Mouse (Mus musculus): ENCODE results near the gene Prim2. TPM values are rescaled to one million over a fixed set of nuclear protein-coding genes. Genes with fewer than 3 reads are reported as not detected.
"Not testable (repeated sequence)": the region's sequence is repeated elsewhere in the genome, so short reads cannot be mapped to it uniquely, and the experiment has no call there.

Gene Prim2
- polyA plus RNA-seq, 1 experiment from 2014 or later, result 44.0 TPM

DNA sequence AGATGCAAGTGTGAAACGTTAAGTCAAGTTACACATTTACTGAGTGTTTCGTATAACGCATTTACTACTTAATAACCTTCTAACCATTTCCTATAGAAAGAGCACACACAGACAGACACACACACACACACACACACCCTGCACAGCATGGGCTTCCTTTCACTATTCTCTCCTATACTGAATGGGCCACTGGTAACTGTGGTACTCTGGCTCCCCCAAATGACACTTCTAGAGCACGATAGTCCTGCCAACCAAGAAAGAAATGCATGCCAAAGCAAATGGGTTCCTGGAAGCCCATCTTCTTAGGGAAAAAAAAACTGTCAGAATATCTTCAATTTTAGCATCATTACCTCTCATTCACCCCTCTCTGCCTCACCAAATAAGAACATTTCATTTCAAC lies 22.4 kb downstream of the Prim2 start:
- 87% methylated on average over 4 of the region's 4 CpGs for WGBS

DNA sequence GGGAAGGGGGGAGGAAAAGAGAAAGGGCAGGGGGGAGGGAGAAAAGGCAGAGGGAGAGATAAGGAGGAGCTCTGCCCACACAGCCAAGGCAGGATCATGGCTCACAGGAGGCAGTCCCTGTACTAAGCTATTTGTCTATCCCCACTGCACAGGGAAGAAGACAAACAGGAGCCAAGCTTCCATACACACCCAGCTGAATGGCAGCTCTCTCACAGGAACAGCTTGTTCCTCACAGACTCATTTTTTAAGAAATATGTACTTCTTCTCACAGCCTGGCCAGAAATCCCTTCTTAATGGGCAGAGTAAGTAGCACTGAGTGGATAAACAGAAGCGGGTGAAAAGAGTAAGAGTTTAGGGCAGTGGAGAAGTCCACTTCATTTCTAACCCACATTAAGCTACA lies 23.9 kb downstream of the Prim2 start:
- Histone ChIP-seq H3K4me1 (ENCODE audit: control insufficient read depth, insufficient read depth, low read length) (no peaks in the 10 kb centered on the region), H3K9me3 (ENCODE audit: control insufficient read depth, low read length) (no peaks in the 10 kb centered on the region), H3K4me3 (ENCODE audit: low read length) (no peak overlapping the region), H3K27me3 (ENCODE audit: control insufficient read depth, insufficient read depth, low read length) (no peaks in the 10 kb centered on the region), H3K9ac (ENCODE audit: low read depth, low read length) (no peak overlapping the region), H3K36me3 (ENCODE audit: control insufficient read depth, insufficient read depth, low read length) (peaks cover 23% of the 10 kb centered on the region; the same call in 1 of the 2 replicates), H3K4me2 (replicated peaks; ENCODE audit: low read depth, low read length) (no peak overlapping the region), H3K27ac (ENCODE audit: low read depth, low read length) (no peak overlapping the region)
- ATAC-seq (ENCODE audit: low FRiP score, low TSS enrichment), result no peak
- 88% methylated on average over 1 of the region's 1 CpGs for WGBS

More for the DNA sequence above, 22.4 kb downstream of the Prim2 start:
- Histone ChIP-seq H3K27me3 (ENCODE audit: control insufficient read depth, insufficient read depth, low read length) (no peaks in the 10 kb centered on the region), H3K4me2 (replicated peaks; ENCODE audit: low read depth, low read length) (no peak overlapping the region), H3K4me3 (ENCODE audit: low read length) (no peak overlapping the region), H3K9me3 (ENCODE audit: control insufficient read depth, low read length) (no peaks in the 10 kb centered on the region), H3K4me1 (ENCODE audit: control insufficient read depth, insufficient read depth, low read length) (no peaks in the 10 kb centered on the region), H3K9ac (ENCODE audit: low read depth, low read length) (no peak overlapping the region), H3K27ac (ENCODE audit: low read depth, low read length) (no peak overlapping the region), H3K36me3 (ENCODE audit: control insufficient read depth, insufficient read depth, low read length) (peaks cover 20% of the 10 kb centered on the region; the same call in 1 of the 2 replicates)
- ATAC-seq (ENCODE audit: low FRiP score, low TSS enrichment), result no peak

DNA sequence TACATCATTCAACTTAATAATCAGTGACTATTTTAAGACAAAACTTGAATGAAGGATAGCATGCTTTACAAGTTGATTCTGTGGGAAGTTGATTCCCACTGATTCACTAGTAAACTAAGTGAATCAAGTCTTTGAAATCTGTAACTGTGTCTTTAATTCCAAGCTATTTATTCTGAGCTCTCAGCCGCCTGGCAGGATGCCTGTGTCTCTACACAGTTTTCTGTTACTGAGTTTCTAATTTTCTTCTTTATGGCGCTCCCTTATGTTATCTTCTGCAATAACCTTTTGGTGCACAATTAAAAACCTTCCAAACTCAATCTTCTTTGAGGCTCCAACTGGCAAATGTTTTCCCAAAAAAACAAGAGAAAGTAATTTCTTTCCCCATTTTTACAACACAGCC lies 28.5 kb downstream of the Prim2 start:
- Histone ChIP-seq H3K36me3 (ENCODE audit: control insufficient read depth, insufficient read depth, low read length) (peaks cover 29% of the 10 kb centered on the region; the same call in 1 of the 2 replicates), H3K4me1 (ENCODE audit: control insufficient read depth, insufficient read depth, low read length) (no peaks in the 10 kb centered on the region), H3K27ac (ENCODE audit: low read depth, low read length) (no peak overlapping the region), H3K4me3 (ENCODE audit: low read length) (no peak overlapping the region), H3K27me3 (ENCODE audit: control insufficient read depth, insufficient read depth, low read length) (no peaks in the 10 kb centered on the region), H3K9ac (ENCODE audit: low read depth, low read length) (no peak overlapping the region), H3K9me3 (ENCODE audit: control insufficient read depth, low read length) (no peaks in the 10 kb centered on the region), H3K4me2 (replicated peaks; ENCODE audit: low read depth, low read length) (no peak overlapping the region)
- ATAC-seq (ENCODE audit: low FRiP score, low TSS enrichment), result no peak
- 88% methylated on average over 2 of the region's 2 CpGs for WGBS

DNA sequence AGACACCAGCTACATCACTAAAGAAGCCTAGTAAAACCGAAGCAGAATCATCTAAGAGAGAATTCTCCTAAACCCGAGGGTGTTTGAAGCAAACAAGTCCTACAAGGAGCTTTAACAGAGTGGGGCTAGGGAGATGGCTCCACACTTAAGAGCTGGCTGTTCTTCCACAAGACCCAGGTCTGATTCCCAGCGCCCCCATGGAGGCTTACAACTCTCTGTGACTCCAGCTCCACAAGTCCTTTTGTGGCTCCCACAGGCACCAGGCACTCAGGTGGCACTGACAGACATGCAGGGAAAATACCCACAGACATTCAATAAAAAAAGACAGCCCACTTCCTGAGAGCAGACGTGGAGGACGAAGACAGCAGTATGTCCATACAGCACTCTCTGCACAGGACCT lies 29.5 kb downstream of the Prim2 start:
- peaks cover 29% of the 10 kb centered on the region; the same call in 1 of the 2 replicates for H3K36me3 ChIP-seq (ENCODE audit: control insufficient read depth, insufficient read depth, low read length)
- ATAC-seq (ENCODE audit: low FRiP score, low TSS enrichment), result no peak
- H3K4me1 ChIP-seq (ENCODE audit: control insufficient read depth, insufficient read depth, low read length), result no peaks in the 10 kb centered on the region
- H3K4me3 ChIP-seq (ENCODE audit: low read length), result no peak overlapping the region
- no peaks in the 10 kb centered on the region for H3K27me3 ChIP-seq (ENCODE audit: control insufficient read depth, insufficient read depth, low read length)
- no peaks in the 10 kb centered on the region for H3K9me3 ChIP-seq (ENCODE audit: control insufficient read depth, low read length)
- no peak overlapping the region for H3K4me2 ChIP-seq (replicated peaks; ENCODE audit: low read depth, low read length)
- WGBS, result 95% methylated on average over 5 of the region's 5 CpGs
- no peak overlapping the region for H3K9ac ChIP-seq (ENCODE audit: low read depth, low read length)
- H3K27ac ChIP-seq (ENCODE audit: low read depth, low read length), result no peak overlapping the region

DNA sequence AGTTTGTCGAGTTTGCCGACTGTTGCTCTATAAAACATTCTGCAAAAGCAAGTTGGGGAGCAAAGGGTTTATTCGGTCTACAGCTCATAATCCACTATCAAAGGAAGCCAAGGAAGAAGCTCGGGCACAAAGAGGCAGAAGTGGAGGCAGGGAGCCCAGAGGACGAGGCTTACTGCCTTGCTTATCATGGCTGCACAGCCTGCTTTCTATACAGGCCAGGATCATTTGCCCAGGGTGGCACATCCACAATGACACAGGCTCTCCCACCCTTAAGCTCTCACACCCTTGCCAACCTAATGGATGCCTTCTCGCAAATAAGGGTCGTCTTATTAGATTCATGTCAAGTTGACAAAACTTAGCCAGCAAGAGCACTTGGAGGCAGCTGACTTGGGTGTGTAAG lies 30.4 kb downstream of the Prim2 start:
- 97% methylated on average over 7 of the region's 7 CpGs for WGBS
- no peak overlapping the region for H3K9ac ChIP-seq (ENCODE audit: low read depth, low read length)
- no peaks in the 10 kb centered on the region for H3K9me3 ChIP-seq (ENCODE audit: control insufficient read depth, low read length)
- H3K4me1 ChIP-seq (ENCODE audit: control insufficient read depth, insufficient read depth, low read length), result no peaks in the 10 kb centered on the region
- H3K27ac ChIP-seq (ENCODE audit: low read depth, low read length), result no peak overlapping the region
- no peak overlapping the region for H3K4me2 ChIP-seq (replicated peaks; ENCODE audit: low read depth, low read length)
- H3K27me3 ChIP-seq (ENCODE audit: control insufficient read depth, insufficient read depth, low read length), result no peaks in the 10 kb centered on the region
- no peak for ATAC-seq (ENCODE audit: low FRiP score, low TSS enrichment)
- no peak overlapping the region for H3K4me3 ChIP-seq (ENCODE audit: low read length)
- H3K36me3 ChIP-seq (ENCODE audit: control insufficient read depth, insufficient read depth, low read length), result peaks cover 28% of the 10 kb centered on the region; the same call in 1 of the 2 replicates

DNA sequence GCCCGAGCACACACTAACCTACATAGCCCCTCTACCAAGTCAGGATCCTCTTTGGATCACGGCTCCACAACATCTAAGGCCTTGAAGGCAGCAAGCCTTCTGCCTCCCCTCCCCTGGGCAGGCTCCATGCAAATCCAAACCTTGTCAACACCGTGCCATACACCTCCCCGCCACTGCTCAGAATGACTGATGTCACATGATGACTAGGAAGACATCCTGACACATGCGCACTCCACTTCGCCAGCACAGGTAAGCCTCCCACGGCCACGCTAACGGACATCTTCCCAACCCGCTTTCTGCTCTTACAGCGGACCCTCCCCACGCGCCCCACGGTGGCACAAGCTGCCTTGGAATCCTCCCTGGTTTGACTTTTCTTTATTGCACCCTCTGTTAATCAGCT lies 31.8 kb downstream of the Prim2 start:
- Histone ChIP-seq H3K9ac (ENCODE audit: low read depth, low read length) (no peak overlapping the region), H3K4me2 (replicated peaks; ENCODE audit: low read depth, low read length) (no peak overlapping the region), H3K27ac (ENCODE audit: low read depth, low read length) (no peak overlapping the region), H3K27me3 (ENCODE audit: control insufficient read depth, insufficient read depth, low read length) (no peaks in the 10 kb centered on the region), H3K9me3 (ENCODE audit: control insufficient read depth, low read length) (no peaks in the 10 kb centered on the region), H3K4me3 (ENCODE audit: low read length) (no peak overlapping the region), H3K36me3 (ENCODE audit: control insufficient read depth, insufficient read depth, low read length) (peaks cover 25% of the 10 kb centered on the region; the same call in 1 of the 2 replicates), H3K4me1 (ENCODE audit: control insufficient read depth, insufficient read depth, low read length) (no peaks in the 10 kb centered on the region)
- WGBS, result 95% methylated on average over 14 of the region's 14 CpGs
- no peak for ATAC-seq (ENCODE audit: low FRiP score, low TSS enrichment)

DNA sequence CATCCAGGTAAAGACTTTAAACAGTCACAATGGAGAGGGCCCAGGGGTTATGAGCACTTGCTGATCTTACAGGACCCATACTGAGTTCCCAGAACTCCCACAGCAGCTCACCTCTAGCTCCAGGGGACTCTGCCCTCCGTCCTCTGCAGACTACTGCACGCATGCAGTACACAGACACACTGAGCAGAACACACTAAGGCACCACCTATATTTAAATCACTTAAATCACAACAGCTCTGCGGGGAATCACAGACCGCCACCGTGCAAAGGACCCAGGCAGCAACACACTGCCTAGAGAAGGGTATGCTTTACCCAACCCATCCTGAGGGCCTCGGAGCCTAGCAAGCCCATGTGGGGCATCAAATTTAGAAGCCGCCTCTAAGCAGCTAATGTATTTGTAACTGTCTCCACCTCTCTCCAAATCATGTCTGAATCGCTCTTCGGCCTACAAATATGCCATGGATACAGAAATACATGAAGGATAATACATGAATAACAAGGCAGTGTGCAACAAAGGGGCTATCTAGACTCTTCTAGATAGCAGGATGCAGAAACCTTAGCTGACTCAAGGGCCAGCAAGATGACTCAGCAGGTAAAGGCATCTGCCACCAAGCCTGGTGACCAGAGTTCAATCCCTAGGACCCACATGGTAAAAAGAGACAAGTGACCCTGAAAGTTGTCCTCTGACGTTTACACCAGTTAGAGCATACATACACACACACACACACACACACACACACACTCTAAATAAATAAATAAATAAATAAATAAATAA lies 33.0 kb downstream of the Prim2 start:
- Histone ChIP-seq H3K9me3 (ENCODE audit: control insufficient read depth, low read length) (no peaks in the 10 kb centered on the region), H3K27ac (ENCODE audit: low read depth, low read length) (no peak overlapping the region), H3K36me3 (ENCODE audit: control insufficient read depth, insufficient read depth, low read length) (peaks cover 14% of the 10 kb centered on the region; the same call in 1 of the 2 replicates), H3K4me3 (ENCODE audit: low read length) (no peak overlapping the region), H3K4me1 (ENCODE audit: control insufficient read depth, insufficient read depth, low read length) (no peaks in the 10 kb centered on the region), H3K27me3 (ENCODE audit: control insufficient read depth, insufficient read depth, low read length) (no peaks in the 10 kb centered on the region), H3K9ac (ENCODE audit: low read depth, low read length) (no peak overlapping the region), H3K4me2 (replicated peaks; ENCODE audit: low read depth, low read length) (no peak overlapping the region)
- ATAC-seq (ENCODE audit: low FRiP score, low TSS enrichment), result no peak
- 92% methylated on average over 10 of the region's 10 CpGs for WGBS

DNA sequence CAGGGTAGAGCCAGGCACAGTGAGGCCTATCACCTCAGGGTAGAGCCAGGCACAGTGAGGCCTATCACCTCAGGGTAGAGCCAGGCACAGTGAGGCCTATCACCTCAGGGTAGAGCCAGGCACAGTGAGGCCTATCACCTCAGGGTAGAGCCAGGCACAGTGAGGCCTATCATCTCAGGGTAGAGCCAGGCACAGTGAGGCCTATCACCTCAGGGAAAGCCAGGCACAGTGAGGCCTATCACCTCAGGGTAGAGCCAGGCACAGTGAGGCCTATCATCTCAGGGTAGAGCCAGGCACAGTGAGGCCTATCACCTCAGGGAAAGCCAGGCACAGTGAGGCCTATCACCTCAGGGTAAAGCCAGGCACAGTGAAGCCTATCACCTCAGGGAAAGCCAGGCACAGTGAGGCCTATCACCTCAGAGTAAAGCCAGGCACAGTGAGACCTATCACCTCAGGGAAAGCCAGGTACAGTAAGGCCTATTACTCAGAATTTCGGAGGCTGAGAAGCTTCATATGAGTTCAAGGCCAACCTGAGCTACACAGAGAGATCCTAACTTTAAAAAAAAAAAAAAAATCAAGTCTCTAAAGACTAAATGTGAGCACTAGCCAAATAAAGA lies 38.5 kb downstream of the Prim2 start:
- 92% methylated on average over 1 of the region's 1 CpGs for WGBS
- H3K36me3 ChIP-seq (ENCODE audit: control insufficient read depth, insufficient read depth, low read length), result peaks cover 25% of the 10 kb centered on the region; the same call in 1 of the 2 replicates

DNA sequence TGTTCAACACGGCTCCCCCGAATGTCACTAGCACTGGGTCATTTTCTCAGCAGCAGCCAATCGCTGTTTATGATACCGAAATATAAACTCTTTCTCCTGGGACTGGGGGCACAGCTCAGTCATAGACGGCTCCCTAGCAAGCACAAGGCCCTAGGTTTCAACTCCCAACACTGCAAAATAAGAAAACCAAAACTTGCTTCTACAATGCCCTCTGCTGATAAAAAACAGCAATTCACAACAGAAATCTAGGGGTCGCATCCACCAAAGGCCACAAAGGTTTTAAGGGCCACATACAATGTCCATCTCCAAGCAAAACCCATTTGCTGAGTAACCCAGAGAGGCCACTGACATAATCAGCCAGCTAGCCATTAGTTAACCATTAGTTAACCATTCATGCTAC lies 41.8 kb downstream of the Prim2 start:
- no peak overlapping the region for H3K4me3 ChIP-seq (ENCODE audit: low read length)
- H3K27ac ChIP-seq (ENCODE audit: low read depth, low read length), result no peak overlapping the region
- no peak overlapping the region for H3K4me2 ChIP-seq (replicated peaks; ENCODE audit: low read depth, low read length)
- no peaks in the 10 kb centered on the region for H3K27me3 ChIP-seq (ENCODE audit: control insufficient read depth, insufficient read depth, low read length)
- 84% methylated on average over 6 of the region's 6 CpGs for WGBS
- no peak for ATAC-seq (ENCODE audit: low FRiP score, low TSS enrichment)
- peaks cover 23% of the 10 kb centered on the region; the same call in 1 of the 2 replicates for H3K36me3 ChIP-seq (ENCODE audit: control insufficient read depth, insufficient read depth, low read length)
- no peaks in the 10 kb centered on the region for H3K4me1 ChIP-seq (ENCODE audit: control insufficient read depth, insufficient read depth, low read length)
- H3K9me3 ChIP-seq (ENCODE audit: control insufficient read depth, low read length), result no peaks in the 10 kb centered on the region
- no peak overlapping the region for H3K9ac ChIP-seq (ENCODE audit: low read depth, low read length)

More for the DNA sequence above, 38.5 kb downstream of the Prim2 start:
- not testable (repeated sequence) for H3K4me1 ChIP-seq (ENCODE audit: control insufficient read depth, insufficient read depth, low read length); H3K4me2 ChIP-seq (replicated peaks; ENCODE audit: low read depth, low read length); ATAC-seq (ENCODE audit: low FRiP score, low TSS enrichment); H3K9me3 ChIP-seq (ENCODE audit: control insufficient read depth, low read length); H3K4me3 ChIP-seq (ENCODE audit: low read length); H3K27ac ChIP-seq (ENCODE audit: low read depth, low read length); H3K9ac ChIP-seq (ENCODE audit: low read depth, low read length); H3K27me3 ChIP-seq (ENCODE audit: control insufficient read depth, insufficient read depth, low read length)

All from kidney, embryonic 14.5 days (tissue).